Mouse (Mus musculus) stomach, embryonic 15.5 days (tissue): ENCODE data around the gene Gm20388. TPM values are rescaled to one million over a fixed set of nuclear protein-coding genes. Genes with fewer than 3 reads are reported as not detected.

Experiments
- ATAC-seq: fragments of 200-750 bp; cut with Nextera tagmentation; 2 replicates; pipeline ENCODE4 v1.8.0; 2017; ENCODE audit warnings: low read depth, moderate number of reproducible peaks, moderate TSS enrichment; ENCODE audit not compliant: insufficient read depth, low FRiP score
- H3K27ac ChIP-seq: fragments of 300-500 bp; sonication (generic); 2 replicates; pipeline ENCODE4 v1.5.1; 2015; ENCODE audit warnings: mild to moderate bottlenecking, inconsistent platforms
- H3K27me3 ChIP-seq: fragments of 300-500 bp; sonication (generic); replicated peaks from 2 replicates; pipeline ENCODE4 v1.6.1; 2015; ENCODE audit warnings: inconsistent platforms
- H3K36me3 ChIP-seq: fragments of 300-500 bp; sonication (generic); 2 replicates; pipeline ENCODE4 v1.6.1; 2015; ENCODE audit warnings: inconsistent platforms
- H3K4me1 ChIP-seq: fragments of 300-500 bp; sonication (generic); 2 replicates; pipeline ENCODE4 v1.6.1; 2015; ENCODE audit warnings: inconsistent platforms
- H3K4me2 ChIP-seq: fragments of 300-500 bp; sonication (generic); 2 replicates; pipeline ENCODE4 v1.6.1; 2015; ENCODE audit warnings: mild to moderate bottlenecking, inconsistent platforms
- H3K4me3 ChIP-seq: fragments of 300-500 bp; sonication (generic); replicated peaks from 2 replicates; pipeline ENCODE4 v1.5.1; 2015; ENCODE audit warnings: inconsistent platforms
- H3K9ac ChIP-seq: fragments of 300-500 bp; sonication (generic); 2 replicates; pipeline ENCODE4 v1.6.1; 2015; ENCODE audit warnings: inconsistent platforms
- H3K9me3 ChIP-seq: fragments of 300-500 bp; sonication (generic); 2 replicates; pipeline ENCODE4 v1.6.1; 2016; ENCODE audit warnings: inconsistent platforms
- WGBS: fragments of 180-500 bp; shearing (Covaris S2); methylation state at CpG from one replicate; pipeline ENCODE4 v1.1.7; 2015; 5-methylcytosine and 5-hydroxymethylcytosine counted together
- polyA plus RNA-seq: library from polyadenylated mRNA; unstranded; fragments of >200 nt; fragmentation: Nextera tagmentation; extraction: Ambion mirVana; gene quantifications from 2 replicates; pipeline ENCODE4 v1.2.1, GENCODE M21; 2015

Gm20388 gene
- polyA plus RNA-seq, 1 experiment from 2014 or later, result not detected

DNA sequence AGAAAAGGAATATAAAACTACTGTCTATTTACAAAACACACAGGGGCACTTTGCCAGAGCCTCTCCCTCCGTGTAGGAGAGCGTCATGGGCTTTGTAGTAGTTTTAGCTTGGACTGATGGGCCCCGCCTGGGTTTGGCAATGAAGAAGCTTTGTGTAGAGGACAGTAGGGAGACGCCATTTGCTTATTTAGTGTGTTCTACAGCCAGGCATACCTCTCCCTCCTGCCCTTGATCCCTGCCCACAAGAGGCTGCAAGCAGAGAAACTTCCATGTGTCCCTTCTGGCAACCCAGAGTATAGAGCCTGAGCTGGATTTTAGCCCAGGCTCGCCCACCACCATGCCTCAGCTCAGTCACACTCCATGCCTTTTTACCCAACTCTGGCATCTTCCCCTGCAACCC, 4271.1 kb downstream of the Gm20388 start:
- no peak for ATAC-seq
- Histone ChIP-seq H3K27ac (peak overlapping the region; percentile 11; the same call in 1 of the 2 replicates), H3K4me1 (peaks cover 8% of the 10 kb centered on the region; the same call in 1 of the 2 replicates), H3K4me3 (no peak overlapping the region), H3K36me3 (no peaks in the 10 kb centered on the region), H3K27me3 (no peaks in the 10 kb centered on the region), H3K9me3 (no peaks in the 10 kb centered on the region), H3K9ac (no peak overlapping the region), H3K4me2 (no peak overlapping the region)
- 57% methylated on average over 5 of the region's 5 CpGs for WGBS

DNA sequence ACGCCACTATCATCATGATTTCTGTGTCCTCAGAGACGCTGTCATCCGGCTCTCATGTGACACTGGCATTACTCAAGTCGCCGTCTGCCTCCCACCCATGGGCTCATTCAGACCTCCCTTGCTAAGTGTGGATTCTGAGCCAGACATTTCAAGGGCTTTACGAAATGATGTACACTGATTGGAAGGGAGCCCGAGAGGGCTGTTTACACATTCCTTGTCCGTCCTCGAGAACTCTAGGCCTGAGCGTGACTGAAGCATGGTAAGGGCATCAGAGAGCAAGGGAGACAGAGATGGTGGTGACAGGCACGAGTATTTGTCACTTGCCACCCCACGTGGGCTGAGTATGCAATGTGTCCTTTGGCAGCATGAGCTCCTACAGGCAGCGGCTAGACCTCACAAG, 4271.6 kb downstream of the Gm20388 start:
- peak overlapping the region; percentile 59; the same call in 1 of the 2 replicates for H3K27ac ChIP-seq
- 26% methylated on average over 13 of the region's 13 CpGs for WGBS
- H3K4me1 ChIP-seq, result peaks cover 8% of the 10 kb centered on the region; the same call in 1 of the 2 replicates
- H3K4me3 ChIP-seq, result no peak overlapping the region
- ATAC-seq, result peak; percentile 70
- no peaks in the 10 kb centered on the region for H3K27me3 ChIP-seq
- H3K36me3 ChIP-seq, result no peaks in the 10 kb centered on the region
- no peak overlapping the region for H3K9ac ChIP-seq
- H3K9me3 ChIP-seq, result no peaks in the 10 kb centered on the region
- H3K4me2 ChIP-seq, result no peak overlapping the region

DNA sequence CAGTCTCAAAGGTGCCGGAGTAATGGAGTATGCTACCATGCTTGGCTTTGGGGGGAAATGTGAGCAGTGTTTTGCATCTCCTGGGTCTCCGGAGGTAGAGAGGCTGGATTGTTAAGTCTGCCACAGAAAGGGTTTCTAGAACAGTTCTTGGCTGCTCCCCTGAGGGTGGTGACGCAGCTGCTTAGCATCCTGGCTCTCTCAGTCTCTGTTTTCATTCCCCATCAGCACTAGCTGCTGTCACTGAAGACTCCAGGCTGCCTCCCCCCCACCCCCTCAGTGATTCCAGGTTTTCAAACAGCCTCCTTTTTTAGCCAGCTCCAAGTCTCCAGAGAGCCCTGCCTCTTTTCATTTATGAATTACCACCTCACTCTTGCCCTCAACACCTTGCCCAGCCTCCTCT, 4273.4 kb downstream of the Gm20388 start:
- H3K4me3 ChIP-seq, result no peak overlapping the region
- H3K27ac ChIP-seq, result no peak overlapping the region
- no peaks in the 10 kb centered on the region for H3K27me3 ChIP-seq
- no peak for ATAC-seq
- no peaks in the 10 kb centered on the region for H3K36me3 ChIP-seq
- H3K4me2 ChIP-seq, result no peak overlapping the region
- H3K4me1 ChIP-seq, result peaks cover 8% of the 10 kb centered on the region; the same call in 1 of the 2 replicates
- 64% methylated on average over 3 of the region's 3 CpGs for WGBS
- no peaks in the 10 kb centered on the region for H3K9me3 ChIP-seq
- no peak overlapping the region for H3K9ac ChIP-seq

DNA sequence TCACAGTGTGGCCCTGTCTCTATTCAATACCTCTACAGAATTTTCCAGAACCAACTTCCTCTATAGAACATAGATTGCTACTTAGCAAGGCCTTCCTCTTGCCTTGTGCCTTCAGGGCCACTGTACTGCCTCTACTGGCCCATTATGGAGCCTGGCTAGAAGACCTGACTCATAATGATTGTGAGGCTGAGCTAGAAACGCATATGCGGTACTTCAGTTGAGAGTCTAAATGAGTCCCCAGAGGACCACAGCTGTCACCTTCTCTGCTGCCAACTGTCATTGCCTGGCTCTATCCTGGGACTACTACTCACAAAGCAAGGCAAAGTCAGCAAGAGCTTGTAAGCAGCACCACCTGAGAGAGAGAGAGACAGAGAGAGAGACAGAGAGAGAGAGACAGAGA, 4273.9 kb downstream of the Gm20388 start:
- peaks cover 8% of the 10 kb centered on the region; the same call in 1 of the 2 replicates for H3K4me1 ChIP-seq
- H3K27ac ChIP-seq, result no peak overlapping the region
- no peaks in the 10 kb centered on the region for H3K9me3 ChIP-seq
- ATAC-seq, result no peak
- no peak overlapping the region for H3K4me2 ChIP-seq
- WGBS, result 86% methylated on average over 2 of the region's 2 CpGs
- H3K36me3 ChIP-seq, result no peaks in the 10 kb centered on the region
- no peak overlapping the region for H3K9ac ChIP-seq
- H3K4me3 ChIP-seq, result no peak overlapping the region
- no peaks in the 10 kb centered on the region for H3K27me3 ChIP-seq

DNA sequence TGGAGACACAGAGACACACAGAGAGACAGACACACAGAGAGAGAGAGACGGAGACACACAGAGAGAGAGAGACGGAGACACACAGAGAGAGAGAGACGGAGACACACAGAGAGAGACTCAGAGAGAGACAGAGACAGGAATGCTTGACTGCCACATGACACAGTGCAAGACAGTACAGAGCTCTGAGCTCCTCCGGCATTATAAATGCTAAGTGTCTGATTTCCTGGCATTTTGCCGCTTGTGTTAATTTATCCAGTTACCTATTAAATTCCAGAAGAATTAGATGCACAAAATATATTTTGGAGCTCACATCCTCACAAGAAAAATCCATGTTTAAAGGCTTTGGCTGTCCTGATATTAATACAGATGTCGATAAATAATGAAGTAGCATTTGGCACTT, 4274.4 kb downstream of the Gm20388 start:
- no peaks in the 10 kb centered on the region for H3K27me3 ChIP-seq
- ATAC-seq, result no peak
- 83% methylated on average over 6 of the region's 6 CpGs for WGBS
- peaks cover 8% of the 10 kb centered on the region; the same call in 1 of the 2 replicates for H3K4me1 ChIP-seq
- no peak overlapping the region for H3K4me3 ChIP-seq
- no peaks in the 10 kb centered on the region for H3K9me3 ChIP-seq
- H3K4me2 ChIP-seq, result no peak overlapping the region
- no peak overlapping the region for H3K9ac ChIP-seq
- no peak overlapping the region for H3K27ac ChIP-seq
- no peaks in the 10 kb centered on the region for H3K36me3 ChIP-seq

DNA sequence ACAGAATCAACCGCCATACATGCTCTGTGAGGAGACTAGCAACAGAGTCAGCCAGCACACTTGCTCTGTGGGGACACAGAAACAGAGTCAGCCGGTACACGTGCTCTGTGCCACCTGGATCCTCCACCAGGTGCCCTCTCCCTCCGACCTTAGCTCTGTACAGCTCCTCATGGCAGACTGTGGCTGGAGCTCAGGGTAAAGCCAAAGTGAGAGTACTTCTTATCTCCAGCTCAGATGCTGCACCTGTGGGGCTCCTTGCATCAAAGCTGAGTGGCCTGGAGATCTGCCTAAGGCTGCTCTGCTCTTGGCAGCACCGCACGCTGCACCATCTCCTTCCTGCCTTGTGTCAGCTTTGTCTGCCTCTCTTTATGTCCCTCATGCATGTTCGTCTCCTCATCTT, 4279.7 kb downstream of the Gm20388 start:
- Histone ChIP-seq H3K27me3 (no peaks in the 10 kb centered on the region), H3K4me2 (no peak overlapping the region), H3K4me1 (no peaks in the 10 kb centered on the region), H3K4me3 (no peak overlapping the region), H3K9ac (no peak overlapping the region), H3K36me3 (no peaks in the 10 kb centered on the region), H3K27ac (no peak overlapping the region), H3K9me3 (no peaks in the 10 kb centered on the region)
- no peak for ATAC-seq
- WGBS, result 86% methylated on average over 7 of the region's 7 CpGs

DNA sequence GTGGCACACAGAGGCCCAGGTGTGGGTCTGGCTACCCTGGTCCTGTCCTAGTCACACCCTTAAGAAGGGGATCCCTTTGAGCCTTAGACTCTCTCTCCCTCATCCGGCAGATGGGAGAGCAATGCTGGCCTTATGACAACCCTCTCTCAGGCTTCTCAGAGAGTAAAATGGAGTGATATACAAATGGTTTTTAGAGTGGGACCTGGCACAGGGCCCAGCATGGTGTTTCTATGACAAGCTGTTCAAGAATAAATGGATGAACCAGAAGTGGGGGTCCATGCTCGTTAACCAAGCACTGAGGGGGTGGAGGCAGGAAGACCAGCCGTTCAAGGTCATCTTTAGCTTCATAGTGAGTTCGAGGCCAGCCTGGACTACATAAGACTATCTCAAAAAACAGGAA, 4281.6 kb downstream of the Gm20388 start:
- no peak overlapping the region for H3K4me3 ChIP-seq
- no peaks in the 10 kb centered on the region for H3K27me3 ChIP-seq
- no peaks in the 10 kb centered on the region for H3K36me3 ChIP-seq
- H3K4me1 ChIP-seq, result peaks cover 17% of the 10 kb centered on the region
- H3K9me3 ChIP-seq, result no peaks in the 10 kb centered on the region
- H3K4me2 ChIP-seq, result no peak overlapping the region
- WGBS, result 58% methylated on average over 4 of the region's 4 CpGs
- no peak overlapping the region for H3K27ac ChIP-seq
- ATAC-seq, result no peak
- no peak overlapping the region for H3K9ac ChIP-seq

DNA sequence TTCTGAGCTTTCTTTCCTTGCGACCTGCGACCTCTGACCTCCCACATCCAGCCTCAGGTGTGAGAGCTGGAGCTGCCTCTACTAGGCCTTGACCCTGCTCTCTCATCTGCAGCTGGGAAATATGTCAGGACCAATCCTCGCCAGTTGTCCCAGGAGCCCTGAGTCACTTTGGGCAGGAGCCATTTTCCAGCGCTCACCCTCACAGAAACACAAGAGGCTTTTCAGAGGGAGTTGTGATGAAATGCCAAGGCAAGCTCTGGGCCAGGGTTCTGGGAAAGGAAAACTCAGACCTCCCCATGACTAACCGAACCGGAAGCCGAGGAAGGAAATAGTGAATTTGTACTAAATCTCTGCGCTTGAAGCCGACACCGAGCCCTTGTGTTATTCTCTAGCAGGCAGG, 4282.3 kb downstream of the Gm20388 start:
- Histone ChIP-seq H3K36me3 (no peaks in the 10 kb centered on the region), H3K4me1 (peaks cover 17% of the 10 kb centered on the region), H3K9me3 (no peaks in the 10 kb centered on the region), H3K9ac (no peak overlapping the region), H3K27ac (no peak overlapping the region), H3K4me3 (no peak overlapping the region), H3K4me2 (no peak overlapping the region), H3K27me3 (no peaks in the 10 kb centered on the region)
- 74% methylated on average over 10 of the region's 10 CpGs for WGBS
- no peak for ATAC-seq

DNA sequence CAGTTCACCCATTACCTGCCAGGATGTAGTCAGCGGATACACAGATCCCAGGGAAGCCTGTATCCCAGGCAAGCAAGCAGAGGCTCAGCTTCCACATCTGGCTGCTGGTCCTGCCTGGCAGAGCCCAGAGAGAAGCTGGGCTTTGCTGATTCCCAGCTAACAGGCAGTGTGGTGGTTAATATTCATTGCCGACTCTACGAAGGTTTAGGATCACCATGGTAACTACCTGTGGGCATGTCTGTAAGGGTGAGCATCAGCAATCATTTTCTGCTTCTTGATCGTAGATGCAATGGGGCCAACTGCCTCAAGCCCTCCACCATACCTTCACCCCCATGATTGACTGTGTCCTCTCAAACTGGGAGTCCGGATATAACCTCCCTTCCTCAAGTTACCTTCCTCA, 4283.4 kb downstream of the Gm20388 start:
- Histone ChIP-seq H3K4me2 (no peak overlapping the region), H3K9ac (no peak overlapping the region), H3K4me1 (peaks cover 17% of the 10 kb centered on the region), H3K36me3 (no peaks in the 10 kb centered on the region), H3K27ac (no peak overlapping the region), H3K4me3 (no peak overlapping the region), H3K27me3 (no peaks in the 10 kb centered on the region), H3K9me3 (no peaks in the 10 kb centered on the region)
- no peak for ATAC-seq
- 75% methylated on average over 5 of the region's 5 CpGs for WGBS

DNA sequence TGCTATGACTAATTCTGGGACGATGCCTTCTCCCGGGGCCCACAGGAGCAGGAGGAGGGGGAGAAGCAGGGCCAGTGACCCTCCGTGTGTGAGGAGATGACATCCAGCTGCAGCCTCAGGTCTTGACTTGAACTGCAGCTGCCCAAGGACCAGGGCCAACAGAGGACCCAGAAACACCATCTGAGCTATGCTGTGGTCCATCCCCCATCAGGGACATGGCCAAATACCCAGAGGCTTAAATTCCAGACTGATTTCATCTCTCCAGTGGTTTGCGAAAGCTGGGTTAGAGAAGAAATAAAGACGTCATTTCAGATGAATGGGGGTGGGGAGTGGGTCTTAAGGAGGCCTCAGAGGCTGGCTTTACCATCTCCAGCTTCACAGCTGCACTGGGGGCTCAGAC, 4285.6 kb downstream of the Gm20388 start:
- Histone ChIP-seq H3K36me3 (no peaks in the 10 kb centered on the region), H3K4me3 (no peak overlapping the region), H3K27me3 (no peaks in the 10 kb centered on the region), H3K27ac (no peak overlapping the region), H3K9ac (no peak overlapping the region), H3K4me1 (peaks cover 25% of the 10 kb centered on the region), H3K9me3 (no peaks in the 10 kb centered on the region), H3K4me2 (no peak overlapping the region)
- no peak for ATAC-seq
- 27% methylated on average over 5 of the region's 5 CpGs for WGBS

DNA sequence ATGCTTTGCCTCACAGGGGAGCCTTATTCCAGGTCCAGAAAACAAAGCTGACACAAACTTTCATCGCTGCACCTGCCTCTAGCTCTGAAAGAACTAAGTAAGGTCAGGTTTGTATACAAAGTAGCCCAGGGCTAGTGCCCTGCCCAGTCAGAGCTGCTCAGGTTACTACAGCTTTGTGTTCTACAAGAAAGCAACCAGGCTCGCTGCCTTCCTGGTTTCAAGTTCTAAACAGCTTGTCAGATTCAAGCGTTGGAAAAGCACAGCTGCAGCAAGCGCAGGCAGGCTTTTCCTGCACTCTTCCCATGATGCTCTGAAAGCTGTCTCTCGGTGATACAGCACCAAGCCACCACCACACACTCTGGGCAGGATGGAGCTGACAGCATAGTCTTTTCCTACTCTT, 4286.2 kb downstream of the Gm20388 start:
- Histone ChIP-seq H3K27me3 (no peaks in the 10 kb centered on the region), H3K4me1 (peaks cover 30% of the 10 kb centered on the region), H3K27ac (no peak overlapping the region), H3K4me3 (no peak overlapping the region), H3K36me3 (no peaks in the 10 kb centered on the region), H3K9me3 (no peaks in the 10 kb centered on the region), H3K4me2 (no peak overlapping the region), H3K9ac (no peak overlapping the region)
- no peak for ATAC-seq
- 19% methylated on average over 5 of the region's 5 CpGs for WGBS

DNA sequence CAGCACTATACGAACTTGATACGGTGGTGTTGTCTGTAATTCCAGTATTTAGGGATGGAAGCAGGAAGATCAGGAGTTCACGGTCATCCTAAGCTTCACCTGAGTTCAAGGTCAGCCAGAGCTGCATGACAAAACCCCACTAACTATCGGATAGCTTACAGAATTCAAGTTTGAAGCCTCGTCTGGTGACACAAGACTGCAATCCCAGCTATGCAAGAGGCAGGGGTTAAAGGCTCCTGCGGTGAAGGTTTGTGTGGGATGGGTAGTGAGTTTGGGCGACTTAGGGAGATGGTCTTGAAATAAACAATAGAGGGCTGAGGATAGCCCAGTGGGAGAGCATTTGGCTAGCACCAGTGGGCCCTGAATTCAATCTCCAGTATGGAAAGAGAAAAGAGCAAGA, 4287.6 kb downstream of the Gm20388 start:
- H3K9ac ChIP-seq, result no peak overlapping the region
- H3K4me3 ChIP-seq, result no peak overlapping the region
- H3K4me2 ChIP-seq, result no peak overlapping the region
- ATAC-seq, result no peak
- no peak overlapping the region for H3K27ac ChIP-seq
- 84% methylated on average over 7 of the region's 7 CpGs for WGBS
- no peaks in the 10 kb centered on the region for H3K36me3 ChIP-seq
- peaks cover 33% of the 10 kb centered on the region for H3K4me1 ChIP-seq
- no peaks in the 10 kb centered on the region for H3K9me3 ChIP-seq
- no peaks in the 10 kb centered on the region for H3K27me3 ChIP-seq

DNA sequence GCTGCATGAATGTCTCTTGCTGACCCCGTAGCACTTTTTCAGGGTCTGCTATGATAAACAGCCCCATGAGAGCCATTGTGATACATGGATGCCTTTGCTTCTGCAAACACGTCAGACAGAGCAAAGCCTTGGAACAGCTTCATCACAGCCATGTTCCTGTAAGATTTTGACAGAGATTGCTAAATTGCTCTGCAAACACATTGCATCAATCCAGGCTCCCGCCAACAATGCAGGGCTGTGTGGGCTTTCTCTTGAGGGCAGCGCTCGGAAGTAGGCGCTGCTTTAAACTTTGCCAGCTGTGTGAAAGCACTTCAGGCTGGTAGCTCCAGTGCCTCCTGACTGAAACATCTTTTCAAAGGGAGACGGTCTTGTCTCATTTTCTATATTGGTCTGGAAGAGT, 4289.8 kb downstream of the Gm20388 start:
- H3K9ac ChIP-seq, result no peak overlapping the region
- H3K27me3 ChIP-seq, result no peaks in the 10 kb centered on the region
- no peak overlapping the region for H3K27ac ChIP-seq
- no peak overlapping the region for H3K4me3 ChIP-seq
- H3K9me3 ChIP-seq, result no peaks in the 10 kb centered on the region
- H3K4me2 ChIP-seq, result no peak overlapping the region
- peaks cover 33% of the 10 kb centered on the region for H3K4me1 ChIP-seq
- ATAC-seq, result no peak
- no peaks in the 10 kb centered on the region for H3K36me3 ChIP-seq
- WGBS, result 41% methylated on average over 7 of the region's 7 CpGs
